Mouse (Mus musculus): Measurements from ENCODE around the gene Gpr26. TPM values are rescaled to one million over a fixed set of nuclear protein-coding genes. Genes with fewer than 3 reads are reported as not detected.

Gene Gpr26
- polyA plus RNA-seq (2012; rRNA removed) (0.01 and 0.03 TPM in 2 replicates), polyA plus RNA-seq (2014; fragmentation: Nextera tagmentation; extraction: Ambion mirVana) (not detected in 2 replicates)

DNA sequence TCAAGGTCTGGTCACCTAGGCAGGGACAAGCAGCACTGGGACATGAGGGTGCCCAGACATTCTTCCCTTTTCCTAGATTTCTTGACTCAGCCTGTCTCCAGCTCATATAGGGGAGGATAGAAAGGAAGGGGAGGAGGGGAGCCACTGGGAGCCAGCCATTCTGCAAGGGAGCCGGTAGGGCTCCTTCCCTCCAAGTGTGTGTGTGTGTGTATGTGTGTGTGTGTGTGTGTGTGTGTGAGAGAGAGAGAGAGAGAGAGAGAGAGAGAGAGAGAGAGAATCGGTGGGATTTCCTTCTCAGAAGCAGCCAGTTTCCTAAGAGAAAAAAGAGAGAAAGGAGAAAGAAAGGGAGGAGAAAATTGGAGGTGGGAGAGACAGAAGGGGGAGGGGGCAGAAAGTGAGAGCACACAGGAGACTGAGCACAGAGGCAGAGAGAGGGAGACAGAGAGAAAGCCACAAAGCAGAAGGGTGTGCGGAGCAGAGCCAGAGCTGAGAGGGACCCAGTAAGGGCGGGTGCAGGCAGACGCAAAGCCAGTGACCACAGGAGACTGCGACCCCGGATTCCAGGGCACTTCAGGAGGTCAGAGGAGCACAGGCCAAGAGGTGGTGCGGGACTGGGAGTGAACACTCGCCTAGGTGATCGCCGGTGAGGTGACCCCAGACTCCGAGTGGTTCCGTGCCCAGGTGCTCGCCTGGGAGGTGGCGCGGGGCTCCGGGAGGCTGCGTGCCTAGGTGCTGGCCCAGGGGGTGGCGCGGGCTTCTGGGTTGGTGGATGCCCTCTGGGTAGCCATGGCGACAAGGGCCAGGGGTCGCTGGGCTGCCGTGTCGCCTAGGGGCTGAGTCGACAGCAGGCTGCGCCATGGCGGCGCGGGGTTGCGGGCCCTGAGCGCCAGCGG is at the start of gene Gpr26:
Gene Gpr26, plus strand, starts transcription at position 438 of the 893 bp plus-strand sequence.
- Histone ChIP-seq H3K9me3 (ENCODE audit: control insufficient read depth, low read length) (no peaks in the 10 kb centered on the region), H3K36me3 (ENCODE audit: control insufficient read depth, insufficient read depth, low read length) (no peaks in the 10 kb centered on the region), H3K27me3 (ENCODE audit: control insufficient read depth, insufficient read depth, low read length) (peaks cover 46% of the 10 kb centered on the region), H3K27ac (replicated peaks; ENCODE audit: low read depth, low read length) (no peak within 1 kb of the TSS), H3K4me3 (replicated peaks; ENCODE audit: low read length) (peak within 1 kb of the TSS; percentile 7), H3K4me1 (ENCODE audit: control insufficient read depth, insufficient read depth, low read length) (no peaks in the 10 kb centered on the region), H3K9ac (ENCODE audit: low read depth, low read length, severe bottlenecking) (no peak within 1 kb of the TSS), H3K4me2 (replicated peaks; ENCODE audit: low read depth, low read length, severe bottlenecking) (peak within 1 kb of the TSS; percentile 30)
- 2% methylated on average over 32 of the region's 32 CpGs for WGBS
- no peak for DNase-seq (ENCODE audit: low spot score)
- no peak for ATAC-seq (ENCODE audit: low FRiP score, low read depth)
- no peak for TF ChIP-seq POLR2A (IDR thresholded peaks at IDR 0.05; ENCODE audit: borderline replicate concordance, extremely low read depth, insufficient read depth, insufficient read length)

DNA sequence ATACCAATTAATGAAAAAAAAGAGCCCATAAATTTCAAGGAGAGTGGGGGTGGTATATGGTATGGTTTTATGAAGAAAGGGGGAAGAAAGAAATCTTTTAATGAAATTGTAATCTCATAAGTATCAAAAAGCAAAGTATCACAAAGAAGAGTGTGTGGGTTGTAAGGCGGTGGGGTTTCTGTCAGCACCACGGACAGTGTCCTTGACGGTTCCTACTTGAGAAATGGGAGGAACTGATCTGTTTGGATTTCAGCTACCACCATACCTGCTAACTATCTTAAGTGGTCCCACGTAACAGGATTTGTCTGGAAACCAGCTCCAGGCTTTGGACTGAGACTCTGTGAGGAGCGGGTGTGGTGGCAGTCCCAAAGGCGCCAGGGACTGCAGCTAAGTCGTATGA is 48.9 kb upstream of the Gpr26 start:
- Histone ChIP-seq H3K27ac (replicated peaks; ENCODE audit: low read depth, low read length) (no peak overlapping the region), H3K4me2 (replicated peaks; ENCODE audit: low read depth, low read length, severe bottlenecking) (no peak overlapping the region), H3K27me3 (ENCODE audit: control insufficient read depth, insufficient read depth, low read length) (no peaks in the 10 kb centered on the region), H3K9ac (ENCODE audit: low read depth, low read length, severe bottlenecking) (no peak overlapping the region), H3K9me3 (ENCODE audit: control insufficient read depth, low read length) (no peaks in the 10 kb centered on the region), H3K4me3 (replicated peaks; ENCODE audit: low read length) (no peak overlapping the region), H3K36me3 (ENCODE audit: control insufficient read depth, insufficient read depth, low read length) (no peaks in the 10 kb centered on the region), H3K4me1 (ENCODE audit: control insufficient read depth, insufficient read depth, low read length) (no peaks in the 10 kb centered on the region)
- DNase-seq (ENCODE audit: low spot score) = peak; percentile 53
- ATAC-seq (ENCODE audit: low FRiP score, low read depth) = no peak
- 52% methylated on average over 7 of the region's 7 CpGs for WGBS
- TF ChIP-seq POLR2A (IDR thresholded peaks at IDR 0.05; ENCODE audit: borderline replicate concordance, extremely low read depth, insufficient read depth, insufficient read length) = no peak

DNA sequence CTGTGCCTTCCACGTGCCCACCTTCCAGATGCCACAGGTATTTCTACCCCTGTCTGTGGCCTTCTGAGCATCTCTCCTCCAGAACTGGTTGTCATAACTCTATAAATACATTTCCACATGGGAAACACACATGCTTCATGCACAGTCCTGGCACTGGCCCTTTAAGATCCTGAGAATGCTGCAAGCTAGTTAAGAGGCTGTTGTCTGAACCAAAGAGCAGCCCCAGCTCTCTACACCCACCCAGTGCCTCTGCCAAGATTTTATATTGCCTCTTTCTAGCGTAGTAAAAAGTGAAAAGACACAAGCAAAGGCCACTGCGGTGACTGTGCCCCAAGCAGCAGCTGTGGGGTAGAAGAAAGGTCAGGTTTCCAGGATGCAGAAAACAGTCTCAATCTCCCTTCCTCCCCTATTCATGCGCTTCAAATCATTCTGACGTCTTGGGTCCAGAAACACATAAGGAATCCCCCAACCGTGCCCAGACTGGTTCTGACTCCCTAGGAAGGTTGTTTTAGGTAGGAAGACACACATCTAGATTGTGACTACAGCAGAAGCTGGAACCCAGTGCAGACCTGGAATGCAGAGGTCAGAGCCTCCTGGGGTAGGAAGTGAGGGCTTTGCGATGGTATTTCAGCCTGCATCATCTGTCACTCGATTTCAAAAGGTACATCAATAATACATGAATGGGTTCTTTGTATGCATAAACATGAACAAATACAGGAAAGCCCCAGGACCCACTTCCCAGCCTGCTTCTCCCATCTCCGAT is 38.8 kb upstream of the Gpr26 start:
- TF ChIP-seq POLR2A (IDR thresholded peaks at IDR 0.05; ENCODE audit: borderline replicate concordance, extremely low read depth, insufficient read depth, insufficient read length) = no peak
- peaks cover 11% of the 10 kb centered on the region; the same call in 1 of the 2 replicates for H3K4me1 ChIP-seq (ENCODE audit: control insufficient read depth, insufficient read depth, low read length)
- no peak overlapping the region for H3K4me3 ChIP-seq (replicated peaks; ENCODE audit: low read length)
- H3K36me3 ChIP-seq (ENCODE audit: control insufficient read depth, insufficient read depth, low read length) = no peaks in the 10 kb centered on the region
- DNase-seq (ENCODE audit: low spot score) (peak; percentile 4), ATAC-seq (ENCODE audit: low FRiP score, low read depth) (no peak)
- H3K9me3 ChIP-seq (ENCODE audit: control insufficient read depth, low read length) = no peaks in the 10 kb centered on the region
- no peaks in the 10 kb centered on the region for H3K27me3 ChIP-seq (ENCODE audit: control insufficient read depth, insufficient read depth, low read length)
- H3K4me2 ChIP-seq (replicated peaks; ENCODE audit: low read depth, low read length, severe bottlenecking) = no peak overlapping the region
- H3K9ac ChIP-seq (ENCODE audit: low read depth, low read length, severe bottlenecking) = no peak overlapping the region
- H3K27ac ChIP-seq (replicated peaks; ENCODE audit: low read depth, low read length) = no peak overlapping the region
- WGBS = 36% methylated on average over 9 of the region's 9 CpGs

DNA sequence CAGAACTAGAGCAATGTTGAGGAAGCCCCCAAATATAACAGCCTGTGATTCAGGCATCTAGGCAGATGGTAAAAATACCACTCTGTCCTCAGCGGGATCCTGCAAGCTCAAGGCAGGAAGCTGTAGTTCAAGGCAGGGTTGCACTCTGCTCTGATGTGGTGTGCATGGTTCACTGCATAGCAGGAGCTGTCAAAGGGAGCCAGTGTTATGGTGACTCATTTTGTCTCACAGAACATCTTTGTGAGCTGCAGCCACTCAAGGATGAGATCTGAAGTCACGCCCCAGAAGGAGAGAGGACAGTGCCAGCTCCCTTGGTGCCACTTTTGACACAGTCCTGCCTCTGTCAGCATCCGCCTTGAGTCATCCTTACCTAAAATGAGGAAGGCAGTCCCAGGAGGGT is 28.6 kb upstream of the Gpr26 start:
- Histone ChIP-seq H3K4me3 (replicated peaks; ENCODE audit: low read length) (no peak overlapping the region), H3K27me3 (ENCODE audit: control insufficient read depth, insufficient read depth, low read length) (no peaks in the 10 kb centered on the region), H3K36me3 (ENCODE audit: control insufficient read depth, insufficient read depth, low read length) (no peaks in the 10 kb centered on the region), H3K9me3 (ENCODE audit: control insufficient read depth, low read length) (no peaks in the 10 kb centered on the region), H3K27ac (replicated peaks; ENCODE audit: low read depth, low read length) (no peak overlapping the region), H3K9ac (ENCODE audit: low read depth, low read length, severe bottlenecking) (no peak overlapping the region), H3K4me1 (ENCODE audit: control insufficient read depth, insufficient read depth, low read length) (no peaks in the 10 kb centered on the region), H3K4me2 (replicated peaks; ENCODE audit: low read depth, low read length, severe bottlenecking) (no peak overlapping the region)
- WGBS = 79% methylated on average over 3 of the region's 3 CpGs
- ATAC-seq (ENCODE audit: low FRiP score, low read depth) (no peak), DNase-seq (ENCODE audit: low spot score) (no peak)
- no peak for TF ChIP-seq POLR2A (IDR thresholded peaks at IDR 0.05; ENCODE audit: borderline replicate concordance, extremely low read depth, insufficient read depth, insufficient read length)

DNA sequence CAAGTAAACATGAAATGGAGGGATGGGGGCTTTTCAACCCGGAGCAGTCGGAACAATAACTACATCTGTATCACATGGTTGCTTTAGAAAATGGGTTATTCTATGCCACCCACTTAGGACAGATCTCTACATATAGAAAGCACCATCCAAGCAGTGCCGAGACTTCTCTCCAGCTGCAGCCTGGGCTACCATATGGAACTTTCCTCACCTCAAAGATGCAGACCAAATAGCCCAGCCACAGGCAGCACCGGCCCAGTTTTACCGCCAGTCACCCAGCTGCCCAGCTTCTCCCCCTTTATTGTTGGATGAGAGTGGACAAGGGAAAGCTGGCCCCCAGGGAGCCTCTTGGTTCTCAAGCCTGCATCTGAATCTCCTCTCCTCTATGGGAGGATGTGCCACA is 15.1 kb upstream of the Gpr26 start:
- TF ChIP-seq POLR2A (IDR thresholded peaks at IDR 0.05; ENCODE audit: borderline replicate concordance, extremely low read depth, insufficient read depth, insufficient read length) = no peak
- H3K4me1 ChIP-seq (ENCODE audit: control insufficient read depth, insufficient read depth, low read length) = no peaks in the 10 kb centered on the region
- ATAC-seq (ENCODE audit: low FRiP score, low read depth) (no peak), DNase-seq (ENCODE audit: low spot score) (no peak)
- H3K4me3 ChIP-seq (replicated peaks; ENCODE audit: low read length) = no peak overlapping the region
- H3K9me3 ChIP-seq (ENCODE audit: control insufficient read depth, low read length) = no peaks in the 10 kb centered on the region
- no peak overlapping the region for H3K4me2 ChIP-seq (replicated peaks; ENCODE audit: low read depth, low read length, severe bottlenecking)
- no peak overlapping the region for H3K27ac ChIP-seq (replicated peaks; ENCODE audit: low read depth, low read length)
- no peak overlapping the region for H3K9ac ChIP-seq (ENCODE audit: low read depth, low read length, severe bottlenecking)
- H3K27me3 ChIP-seq (ENCODE audit: control insufficient read depth, insufficient read depth, low read length) = no peaks in the 10 kb centered on the region
- WGBS = 53% methylated on average over 5 of the region's 5 CpGs
- H3K36me3 ChIP-seq (ENCODE audit: control insufficient read depth, insufficient read depth, low read length) = no peaks in the 10 kb centered on the region

All from limb, embryonic 14.5 days (tissue).